Mouse (Mus musculus): ENCODE measurements around the gene Dgkk. TPM values are rescaled to one million over a fixed set of nuclear protein-coding genes. Genes with fewer than 3 reads are reported as not detected.
"Not testable (repeated sequence)": the region's sequence is repeated elsewhere in the genome, so short reads cannot be mapped to it uniquely, and the experiment has no call there.

The Dgkk gene
- polyA plus RNA-seq, 1 experiment from 2014 or later: 7.4 TPM

DNA sequence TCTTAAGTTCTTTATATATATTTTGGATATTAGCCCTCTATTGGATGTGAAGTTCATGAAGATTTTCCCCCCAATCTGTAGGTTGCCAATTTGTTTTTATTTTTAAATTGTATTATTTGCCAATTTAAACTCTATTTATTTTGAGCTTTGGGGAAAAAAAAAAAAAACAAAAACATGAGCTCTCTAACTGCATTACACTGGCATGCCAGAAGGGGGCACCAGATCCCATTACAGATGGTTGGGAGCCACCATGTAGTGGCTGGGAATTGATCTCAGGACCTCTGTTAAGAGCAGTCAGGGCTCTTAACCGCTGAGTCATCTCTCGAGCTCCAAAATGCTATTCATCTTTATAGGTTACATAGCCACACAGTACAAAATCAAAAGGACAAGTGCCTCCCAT lies 131.9 kb downstream of the Dgkk start:
- no peaks in the 10 kb centered on the region for H3K4me1 ChIP-seq (replicated peaks)
- WGBS: 81% methylated on average over 2 of the region's 2 CpGs
- no peak overlapping the region for H3K27ac ChIP-seq (ENCODE audit: poor library complexity, severe bottlenecking)
- H3K9me3 ChIP-seq (replicated peaks): 0 out of 2 replicates have a peak, but pooled peaks cover 3% of the 10 kb centered on the region
- no peak for ATAC-seq (ENCODE audit: insufficient number of reproducible peaks, low FRiP score)
- no peak overlapping the region for H3K9ac ChIP-seq
- no peak overlapping the region for H3K4me2 ChIP-seq
- no peaks in the 10 kb centered on the region for H3K27me3 ChIP-seq (replicated peaks)
- peaks cover 3% of the 10 kb centered on the region; the same call in 1 of the 2 replicates for H3K36me3 ChIP-seq
- H3K4me3 ChIP-seq: no peak overlapping the region

DNA sequence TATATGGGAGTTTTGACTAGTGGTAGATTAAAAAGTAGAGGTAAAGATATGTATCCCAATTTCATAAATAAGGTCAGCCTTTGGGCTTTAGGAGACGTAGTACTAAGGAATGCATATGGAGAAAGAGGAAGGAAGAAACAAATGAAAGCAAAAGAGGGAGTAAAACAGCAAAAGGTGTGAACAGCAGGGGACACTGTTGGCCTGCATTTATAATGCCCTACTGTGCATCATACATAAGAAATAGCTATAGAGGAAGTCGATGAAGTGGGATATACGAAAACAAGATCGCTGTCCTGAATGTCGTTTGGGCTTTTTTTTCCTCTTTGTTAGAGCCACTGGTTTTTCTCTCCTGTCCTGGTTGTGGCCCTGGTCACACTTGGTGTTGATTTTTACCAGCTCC lies 143.1 kb downstream of the Dgkk start:
- no peak overlapping the region for H3K9ac ChIP-seq
- no peaks in the 10 kb centered on the region for H3K27me3 ChIP-seq (replicated peaks)
- H3K4me2 ChIP-seq: no peak overlapping the region
- no peaks in the 10 kb centered on the region for H3K36me3 ChIP-seq
- ATAC-seq (ENCODE audit: insufficient number of reproducible peaks, low FRiP score): no peak
- WGBS: 58% methylated on average over 5 of the region's 5 CpGs
- H3K27ac ChIP-seq (ENCODE audit: poor library complexity, severe bottlenecking): no peak overlapping the region
- no peak overlapping the region for H3K4me3 ChIP-seq
- no peaks in the 10 kb centered on the region for H3K4me1 ChIP-seq (replicated peaks)
- H3K9me3 ChIP-seq (replicated peaks): no peaks in the 10 kb centered on the region

- Histone ChIP-seq H3K9me3 (replicated peaks) (no peaks in the 10 kb centered on the region), H3K27me3 (replicated peaks) (no peaks in the 10 kb centered on the region), H3K4me1 (replicated peaks) (no peaks in the 10 kb centered on the region), H3K4me2 (no peak overlapping the region), H3K27ac (ENCODE audit: poor library complexity, severe bottlenecking) (peak overlapping the region; percentile 74), H3K9ac (no peak overlapping the region), H3K36me3 (no peaks in the 10 kb centered on the region), H3K4me3 (no peak overlapping the region)
- WGBS: 50% methylated on average over 4 of the region's 4 CpGs
- ATAC-seq (ENCODE audit: insufficient number of reproducible peaks, low FRiP score): peak; percentile 55; the same call in 1 of the 2 replicates
Observed at GRCm38 (mm10) chrX:6926224-6926623, 147.1 kb downstream of the Dgkk start.

GRCm38 (mm10) chrX:6968598-6968997 lies 189.5 kb downstream of the Dgkk start:
- 55% methylated on average over 3 of the region's 3 CpGs for WGBS
- ATAC-seq (ENCODE audit: insufficient number of reproducible peaks, low FRiP score): no peak

GRCm38 (mm10) chrX:6971956-6972355 lies 192.8 kb downstream of the Dgkk start:
- Histone ChIP-seq H3K4me1 (replicated peaks) (no peaks in the 10 kb centered on the region), H3K27me3 (replicated peaks) (no peaks in the 10 kb centered on the region), H3K4me3 (no peak overlapping the region), H3K4me2 (no peak overlapping the region), H3K9ac (no peak overlapping the region), H3K36me3 (no peaks in the 10 kb centered on the region), H3K27ac (ENCODE audit: poor library complexity, severe bottlenecking) (no peak overlapping the region), H3K9me3 (replicated peaks) (no peaks in the 10 kb centered on the region)
- WGBS: 63% methylated on average over 1 of the region's 1 CpGs
- ATAC-seq (ENCODE audit: insufficient number of reproducible peaks, low FRiP score): no peak

More at GRCm38 (mm10) chrX:6968598-6968997, 189.5 kb downstream of the Dgkk start:
- Histone ChIP-seq H3K27ac (ENCODE audit: poor library complexity, severe bottlenecking) (no peak overlapping the region), H3K9me3 (replicated peaks) (no peaks in the 10 kb centered on the region), H3K4me2 (no peak overlapping the region), H3K4me3 (no peak overlapping the region), H3K9ac (no peak overlapping the region), H3K36me3 (no peaks in the 10 kb centered on the region), H3K27me3 (replicated peaks) (no peaks in the 10 kb centered on the region), H3K4me1 (replicated peaks) (no peaks in the 10 kb centered on the region)

- not testable (repeated sequence) for H3K4me2 ChIP-seq; H3K27me3 ChIP-seq (replicated peaks)
- WGBS: 70% methylated on average over 4 of the region's 4 CpGs
Observed at GRCm38 (mm10) chrX:6983916-6984315, 204.8 kb downstream of the Dgkk start.

More at GRCm38 (mm10) chrX:6983916-6984315, 204.8 kb downstream of the Dgkk start:
- H3K9ac ChIP-seq; H3K4me3 ChIP-seq; H3K36me3 ChIP-seq; ATAC-seq (ENCODE audit: insufficient number of reproducible peaks, low FRiP score); H3K4me1 ChIP-seq (replicated peaks); H3K9me3 ChIP-seq (replicated peaks); H3K27ac ChIP-seq (ENCODE audit: poor library complexity, severe bottlenecking): not testable (repeated sequence)
